Mouse (Mus musculus) intestine, embryonic 16.5 days (tissue): ENCODE measurements around the gene Dennd2a. TPM values are rescaled to one million over a fixed set of nuclear protein-coding genes. Genes with fewer than 3 reads are reported as not detected.
A peak's percentile ranks its signal among the peaks of the same experiment; 100 is the strongest.

Source experiments
- ATAC-seq: fragments of 200-750 bp; cut with Nextera tagmentation; 2 replicates; pipeline ENCODE4 v1.8.0; 2017; ENCODE audit warnings: moderate TSS enrichment, moderate library complexity
- H3K27ac ChIP-seq: fragments of 300-500 bp; sonication (generic); 2 replicates; pipeline ENCODE4 v1.5.1; 2014; ENCODE audit warnings: mild to moderate bottlenecking, low read length
- H3K27me3 ChIP-seq: fragments of 300-500 bp; sonication (generic); replicated peaks from 2 replicates; pipeline ENCODE4 v1.6.1; 2014; ENCODE audit warnings: low read length, control low read depth, mixed read lengths; ENCODE audit not compliant: control insufficient read depth, insufficient read depth
- H3K36me3 ChIP-seq: fragments of 300-500 bp; sonication (generic); 2 replicates; pipeline ENCODE4 v1.6.1; 2014; ENCODE audit warnings: low read length, control low read depth; ENCODE audit not compliant: control insufficient read depth, insufficient read depth
- H3K4me1 ChIP-seq: fragments of 300-500 bp; sonication (generic); 2 replicates; pipeline ENCODE4 v1.6.1; 2014; ENCODE audit warnings: low read length, control low read depth, mixed read lengths; ENCODE audit not compliant: control insufficient read depth, insufficient read depth
- H3K4me2 ChIP-seq: fragments of 300-500 bp; sonication (generic); 2 replicates; pipeline ENCODE4 v1.6.1; 2014; ENCODE audit warnings: low read depth, low read length, control low read depth
- H3K4me3 ChIP-seq: fragments of 300-500 bp; sonication (generic); 2 replicates; pipeline ENCODE4 v1.5.1; 2014; ENCODE audit warnings: mild to moderate bottlenecking, low read length
- H3K9ac ChIP-seq: fragments of 300-500 bp; sonication (generic); 2 replicates; pipeline ENCODE4 v1.6.1; 2014; ENCODE audit warnings: low read depth, low read length
- H3K9me3 ChIP-seq: fragments of 300-500 bp; sonication (generic); 2 replicates; pipeline ENCODE4 v1.6.1; 2016; ENCODE audit warnings: low read length, control low read depth; ENCODE audit not compliant: control insufficient read depth
- WGBS: fragments of 180-500 bp; shearing (Covaris S2); extraction: QIAGEN DNeasy Blood & Tissue Kit; methylation state at CpG from one replicate; pipeline ENCODE4 v1.1.7; 2014; 5-methylcytosine and 5-hydroxymethylcytosine counted together
- polyA plus RNA-seq: library from polyadenylated mRNA; unstranded; fragments of >200 nt; fragmentation: Nextera tagmentation; extraction: Ambion mirVana; gene quantifications from 2 replicates; pipeline ENCODE4 v1.2.1, GENCODE M21; 2015

The Dennd2a gene
- polyA plus RNA-seq, 1 experiment from 2014 or later: 6.5 TPM

GRCm38 (mm10) chr6:39585517-39585916 lies 27.9 kb upstream of the Dennd2a start, which contains the start of gene Gm42420:
Gene Gm42420, plus strand, starts transcription at chr6:39585753.
- no peak for ATAC-seq
- H3K27me3 ChIP-seq: no peaks in the 10 kb centered on the region

GRCm38 (mm10) chr6:39581087-39581784 lies 23.6 kb upstream of the Dennd2a start:
- peak; percentile 33; the same call in 1 of the 2 replicates for ATAC-seq
- Histone ChIP-seq H3K9ac (no peak overlapping the region), H3K4me2 (no peak overlapping the region), H3K4me3 (no peak overlapping the region), H3K36me3 (0 out of 2 replicates have a peak, but pooled peaks cover 14% of the 10 kb centered on the region), H3K27me3 (no peaks in the 10 kb centered on the region), H3K4me1 (no peaks in the 10 kb centered on the region), H3K9me3 (no peaks in the 10 kb centered on the region), H3K27ac (no peak overlapping the region)
- WGBS: 74% methylated on average over 7 of the region's 7 CpGs

More at GRCm38 (mm10) chr6:39585517-39585916, 27.9 kb upstream of the Dennd2a start, which contains the start of gene Gm42420:
- Histone ChIP-seq H3K36me3 (peaks cover 19% of the 10 kb centered on the region), H3K4me2 (no peak within 1 kb of the TSS), H3K4me1 (no peaks in the 10 kb centered on the region), H3K9me3 (no peaks in the 10 kb centered on the region), H3K27ac (no peak within 1 kb of the TSS), H3K4me3 (no peak within 1 kb of the TSS), H3K9ac (no peak within 1 kb of the TSS)
- 94% methylated on average over 6 of the region's 6 CpGs for WGBS

- Histone ChIP-seq H3K4me3 (no peak overlapping the region), H3K4me2 (no peak overlapping the region), H3K9me3 (no peaks in the 10 kb centered on the region), H3K27me3 (no peaks in the 10 kb centered on the region), H3K4me1 (no peaks in the 10 kb centered on the region), H3K9ac (no peak overlapping the region), H3K27ac (no peak overlapping the region), H3K36me3 (0 out of 2 replicates have a peak, but pooled peaks cover 14% of the 10 kb centered on the region)
- no peak for ATAC-seq
- 100% methylated on average over 2 of the region's 2 CpGs for WGBS
Observed at GRCm38 (mm10) chr6:39580558-39580957, 22.9 kb upstream of the Dennd2a start.

- Histone ChIP-seq H3K9me3 (no peaks in the 10 kb centered on the region), H3K9ac (no peak overlapping the region), H3K27ac (no peak overlapping the region), H3K36me3 (0 out of 2 replicates have a peak, but pooled peaks cover 14% of the 10 kb centered on the region), H3K4me1 (peaks cover 6% of the 10 kb centered on the region), H3K4me2 (no peak overlapping the region), H3K4me3 (no peak overlapping the region), H3K27me3 (no peaks in the 10 kb centered on the region)
- no peak for ATAC-seq
- WGBS: 86% methylated on average over 7 of the region's 7 CpGs
Observed at GRCm38 (mm10) chr6:39579552-39579951, 21.9 kb upstream of the Dennd2a start.

GRCm38 (mm10) chr6:39574951-39575350 lies 17.3 kb upstream of the Dennd2a start:
- peaks cover 8% of the 10 kb centered on the region for H3K4me1 ChIP-seq
- ATAC-seq: no peak
- H3K27ac ChIP-seq: no peak overlapping the region
- H3K4me2 ChIP-seq: peak overlapping the region; percentile 89
- H3K9me3 ChIP-seq: no peaks in the 10 kb centered on the region
- H3K27me3 ChIP-seq: no peaks in the 10 kb centered on the region
- WGBS: 69% methylated on average over 7 of the region's 7 CpGs
- no peaks in the 10 kb centered on the region for H3K36me3 ChIP-seq
- H3K4me3 ChIP-seq: peak overlapping the region; percentile 86
- H3K9ac ChIP-seq: peak overlapping the region; percentile 90

- peaks cover 8% of the 10 kb centered on the region for H3K4me1 ChIP-seq
- peak overlapping the region; percentile 90 for H3K9ac ChIP-seq
- peak overlapping the region; percentile 86 for H3K4me3 ChIP-seq
- WGBS: 22% methylated on average over 10 of the region's 10 CpGs
- H3K27me3 ChIP-seq: no peaks in the 10 kb centered on the region
- no peaks in the 10 kb centered on the region for H3K9me3 ChIP-seq
- H3K27ac ChIP-seq: 0 out of 2 replicates have a peak overlapping the region, but pooled peaks have one; percentile 94
- ATAC-seq: peak; percentile 47
- no peaks in the 10 kb centered on the region for H3K36me3 ChIP-seq
- peak overlapping the region; percentile 89 for H3K4me2 ChIP-seq
Observed at GRCm38 (mm10) chr6:39574555-39574869, 16.8 kb upstream of the Dennd2a start.

- peak within 1 kb of the TSS; percentile 89 for H3K4me2 ChIP-seq
- peaks cover 8% of the 10 kb centered on the region for H3K4me1 ChIP-seq
- no peaks in the 10 kb centered on the region for H3K27me3 ChIP-seq
- peak within 1 kb of the TSS; percentile 94 for H3K27ac ChIP-seq
- H3K9me3 ChIP-seq: no peaks in the 10 kb centered on the region
- H3K36me3 ChIP-seq: no peaks in the 10 kb centered on the region
- under 1% methylated on average over 49 of the region's 49 CpGs for WGBS
- peak within 1 kb of the TSS; percentile 90 for H3K9ac ChIP-seq
- peak within 1 kb of the TSS; percentile 86 for H3K4me3 ChIP-seq
- peak; percentile 98 for ATAC-seq
Observed at GRCm38 (mm10) chr6:39573791-39574554, 16.3 kb upstream of the Dennd2a start, which contains the start of gene Adck2. Gene Adck2, plus strand, starts transcription at chr6:39573873.

- H3K27me3 ChIP-seq: no peaks in the 10 kb centered on the region
- no peak overlapping the region for H3K9ac ChIP-seq
- H3K4me1 ChIP-seq: peaks cover 8% of the 10 kb centered on the region
- no peak overlapping the region for H3K4me2 ChIP-seq
- 60% methylated on average over 3 of the region's 3 CpGs for WGBS
- no peaks in the 10 kb centered on the region for H3K9me3 ChIP-seq
- no peak overlapping the region for H3K27ac ChIP-seq
- H3K36me3 ChIP-seq: no peaks in the 10 kb centered on the region
- no peak overlapping the region for H3K4me3 ChIP-seq
- no peak for ATAC-seq
Observed at GRCm38 (mm10) chr6:39570426-39570825, 12.8 kb upstream of the Dennd2a start.

GRCm38 (mm10) chr6:39567528-39567927 lies 9.9 kb upstream of the Dennd2a start:
- ATAC-seq: no peak
- H3K27me3 ChIP-seq: no peaks in the 10 kb centered on the region
- no peaks in the 10 kb centered on the region for H3K4me1 ChIP-seq
- H3K4me3 ChIP-seq: no peak overlapping the region
- no peak overlapping the region for H3K27ac ChIP-seq
- no peak overlapping the region for H3K4me2 ChIP-seq
- H3K36me3 ChIP-seq: no peaks in the 10 kb centered on the region
- 12% methylated on average over 5 of the region's 5 CpGs for WGBS
- no peaks in the 10 kb centered on the region for H3K9me3 ChIP-seq
- no peak overlapping the region for H3K9ac ChIP-seq
